Mouse (Mus musculus): ENCODE measurements around the gene Rslcan18. TPM values are rescaled to one million over a fixed set of nuclear protein-coding genes. Genes with fewer than 3 reads are reported as not detected.

The Rslcan18 gene
- polyA plus RNA-seq, 1 experiment from 2014 or later, result 0.09 TPM

DNA sequence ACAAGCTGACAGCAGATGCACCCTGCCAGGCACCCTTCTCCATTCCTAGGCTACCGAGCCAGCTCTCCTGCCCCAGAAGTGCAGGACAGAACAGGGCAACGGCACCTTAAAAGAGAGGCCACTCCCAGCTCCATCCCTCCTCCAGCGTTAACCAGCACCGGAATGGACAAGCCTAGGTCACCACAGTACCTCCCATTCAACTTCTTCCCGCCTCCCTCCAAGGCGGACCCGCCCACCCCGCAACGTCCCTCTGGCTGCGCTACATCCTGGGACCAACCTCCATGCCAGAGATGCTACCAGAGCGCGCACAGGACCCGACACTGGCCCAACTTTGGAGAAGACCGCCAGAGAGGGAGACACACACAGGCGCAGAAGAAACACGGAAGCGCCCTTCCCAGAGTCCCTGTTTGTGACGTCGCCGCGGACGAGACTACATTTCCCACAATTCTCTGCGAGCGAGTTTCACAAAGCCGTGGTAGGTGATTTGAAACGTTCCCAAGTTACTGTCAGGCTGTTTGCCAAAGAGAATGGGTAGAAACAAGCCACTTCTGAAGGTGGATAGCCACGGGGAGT is 55.2 kb downstream of the Rslcan18 start, which contains the start of gene Zfp712:
TSS of gene Zfp712 (minus strand) at position 385 of the 573 bp plus-strand sequence.
- under 1% methylated on average over 27 of the region's 27 CpGs for WGBS
- ATAC-seq (ENCODE audit: low read depth), result peak; percentile 97
- Histone ChIP-seq H3K4me1 (ENCODE audit: control insufficient read depth, insufficient read depth, low read length) (no peaks in the 10 kb centered on the region), H3K27ac (ENCODE audit: low read depth, low read length) (peak within 1 kb of the TSS; percentile 66), H3K36me3 (ENCODE audit: control insufficient read depth, insufficient read depth, low read length) (no peaks in the 10 kb centered on the region), H3K4me2 (ENCODE audit: low read depth, low read length) (peak within 1 kb of the TSS; percentile 83), H3K9me3 (ENCODE audit: control insufficient read depth, low read length) (no peaks in the 10 kb centered on the region; the same call in 1 of the 2 replicates), H3K9ac (replicated peaks; ENCODE audit: low read depth, low read length) (peak within 1 kb of the TSS; percentile 80), H3K27me3 (ENCODE audit: control insufficient read depth, insufficient read depth, low read length) (no peaks in the 10 kb centered on the region), H3K4me3 (ENCODE audit: low read depth, low read length) (peak within 1 kb of the TSS; percentile 69)

DNA sequence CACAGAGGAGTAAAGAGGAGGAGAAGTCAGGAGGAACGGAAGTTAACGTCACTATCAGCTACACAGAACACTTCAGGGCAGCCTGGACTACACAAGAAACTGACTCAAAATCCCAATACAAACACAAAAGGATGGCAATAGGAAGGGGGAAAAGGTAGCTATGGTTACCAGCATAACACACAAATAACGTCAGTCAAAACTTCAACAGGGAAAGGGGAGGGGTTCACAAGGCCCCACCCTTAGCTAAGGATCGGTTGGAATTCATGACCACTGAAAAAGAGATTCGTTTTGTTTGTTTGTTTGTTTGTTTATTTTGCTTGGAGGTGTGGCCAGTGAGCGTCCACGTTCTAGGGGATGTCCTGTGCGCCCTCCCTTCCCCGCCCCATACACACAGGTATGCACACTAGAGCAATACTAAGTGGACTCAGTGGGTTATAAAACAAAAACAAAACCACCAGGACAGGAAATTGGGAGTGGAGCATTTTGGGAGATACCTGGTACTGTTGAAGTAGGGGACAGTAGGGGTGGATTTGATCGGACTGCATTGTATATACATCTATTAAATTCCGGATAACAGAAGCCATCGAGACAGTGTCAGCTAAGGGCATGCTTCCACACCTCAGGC is 55.8 kb downstream of the Rslcan18 start:
- ATAC-seq (ENCODE audit: low read depth), result peak; percentile 31
- no peaks in the 10 kb centered on the region; the same call in 1 of the 2 replicates for H3K9me3 ChIP-seq (ENCODE audit: control insufficient read depth, low read length)
- no peaks in the 10 kb centered on the region for H3K4me1 ChIP-seq (ENCODE audit: control insufficient read depth, insufficient read depth, low read length)
- no peaks in the 10 kb centered on the region for H3K36me3 ChIP-seq (ENCODE audit: control insufficient read depth, insufficient read depth, low read length)
- peak overlapping the region; percentile 80 for H3K9ac ChIP-seq (replicated peaks; ENCODE audit: low read depth, low read length)
- H3K27ac ChIP-seq (ENCODE audit: low read depth, low read length), result peak overlapping the region; percentile 66
- no peaks in the 10 kb centered on the region for H3K27me3 ChIP-seq (ENCODE audit: control insufficient read depth, insufficient read depth, low read length)
- peak overlapping the region; percentile 69 for H3K4me3 ChIP-seq (ENCODE audit: low read depth, low read length)
- peak overlapping the region; percentile 83 for H3K4me2 ChIP-seq (ENCODE audit: low read depth, low read length)
- WGBS, result 3% methylated on average over 12 of the region's 12 CpGs

Other genes with a start within 250 kb of the Rslcan18 start
- gene Gm10767, start 211.3 kb downstream of the Rslcan18 start, polyA plus RNA-seq (2014; fragmentation: Nextera tagmentation; extraction: Ambion mirVana), result 3.8 and 4.5 TPM in 2 replicates
- 9.4 and 10.1 TPM in 2 replicates for gene Zfp712, start 55.1 kb downstream of the Rslcan18 start, polyA plus RNA-seq (2014; fragmentation: Nextera tagmentation; extraction: Ambion mirVana)
- 9.9 and 10.2 TPM in 2 replicates for gene Zfp708, start 18.3 kb downstream of the Rslcan18 start, polyA plus RNA-seq (2014; fragmentation: Nextera tagmentation; extraction: Ambion mirVana)
- gene Gm28557, start 7.7 kb downstream of the Rslcan18 start, polyA plus RNA-seq (2014; fragmentation: Nextera tagmentation; extraction: Ambion mirVana), result 1.2 and 2.3 TPM in 2 replicates
- 4.9 and 6.0 TPM in 2 replicates for gene Zfp759, start 5.4 kb upstream of the Rslcan18 start, polyA plus RNA-seq (2014; fragmentation: Nextera tagmentation; extraction: Ambion mirVana)
- 4.5 and 5.2 TPM in 2 replicates for gene Rsl1, start 56.9 kb upstream of the Rslcan18 start, polyA plus RNA-seq (2014; fragmentation: Nextera tagmentation; extraction: Ambion mirVana)
- gene Zfp455, start 78.2 kb upstream of the Rslcan18 start, polyA plus RNA-seq (2014; fragmentation: Nextera tagmentation; extraction: Ambion mirVana), result 2.2 and 2.4 TPM in 2 replicates
- gene Zfp458, start 162.2 kb upstream of the Rslcan18 start, polyA plus RNA-seq (2014; fragmentation: Nextera tagmentation; extraction: Ambion mirVana), result 7.6 and 10.4 TPM in 2 replicates
- gene Zfp457, start 190.2 kb upstream of the Rslcan18 start, polyA plus RNA-seq (2014; fragmentation: Nextera tagmentation; extraction: Ambion mirVana), result 1.3 and 1.8 TPM in 2 replicates
- 1.8 and 3.0 TPM in 2 replicates for gene Zfp595, start 216.3 kb upstream of the Rslcan18 start, polyA plus RNA-seq (2014; fragmentation: Nextera tagmentation; extraction: Ambion mirVana)
- not detected in 2 replicates for gene Gm28044, start 244.3 kb upstream of the Rslcan18 start, polyA plus RNA-seq (2014; fragmentation: Nextera tagmentation; extraction: Ambion mirVana)
- 0.84 and 1.0 TPM in 2 replicates for gene Zfp953, start 244.3 kb upstream of the Rslcan18 start, polyA plus RNA-seq (2014; fragmentation: Nextera tagmentation; extraction: Ambion mirVana)

Measured in neural tube, embryonic 14.5 days (tissue).